Mouse (Mus musculus) limb, embryonic 13.5 days (tissue): Measurements from ENCODE around the gene Kdm2b. TPM values are rescaled to one million over a fixed set of nuclear protein-coding genes. Genes with fewer than 3 reads are reported as not detected.

Source experiments
- polyA plus RNA-seq: library from polyadenylated mRNA; unstranded; fragments of >200 nt; fragmentation: Nextera tagmentation; extraction: Ambion mirVana; gene quantifications from 2 replicates; pipeline ENCODE4 v1.2.1, GENCODE M21; 2015

The Kdm2b gene
- polyA plus RNA-seq, 1 experiment from 2014 or later: 66.6 TPM

Other genes starting within 250 kb of the Kdm2b start
- 36.4 and 38.0 TPM in 2 replicates for gene Camkk2, start 210.4 kb downstream of the Kdm2b start, polyA plus RNA-seq
- gene Anapc5, start 168.5 kb downstream of the Kdm2b start, polyA plus RNA-seq: 463 and 482 TPM in 2 replicates
- 41.8 and 42.4 TPM in 2 replicates for gene Rnf34, start 139.8 kb downstream of the Kdm2b start, polyA plus RNA-seq
- 15.3 and 15.5 TPM in 2 replicates for gene Orai1, start 25.3 kb upstream of the Kdm2b start, polyA plus RNA-seq
- 0.92 TPM in 1 of 2 replicates, not detected in the other for gene Morn3, start 57.2 kb upstream of the Kdm2b start, polyA plus RNA-seq
- gene Tmem120b, start 78.6 kb upstream of the Kdm2b start, polyA plus RNA-seq: 16.7 and 19.1 TPM in 2 replicates
- gene Rhof, start 142.9 kb upstream of the Kdm2b start, polyA plus RNA-seq: 3.7 and 4.6 TPM in 2 replicates
- gene Setd1b, start 152.4 kb upstream of the Kdm2b start, polyA plus RNA-seq: 11.1 and 12.0 TPM in 2 replicates
- 99.6 and 104 TPM in 2 replicates for gene Psmd9, start 179.6 kb upstream of the Kdm2b start, polyA plus RNA-seq
- not detected in 2 replicates for gene Hpd, start 192.9 kb upstream of the Kdm2b start, polyA plus RNA-seq